Mouse (Mus musculus) urinary bladder, postnatal 14 days (tissue): Measurements from ENCODE around the gene Lyve1.

Experiments used
- DNase-seq: peaks from one replicate; pipeline ENCODE4 v3.0.0; 2021; ENCODE audit warnings: low spot score

Gene Lyve1

DNA sequence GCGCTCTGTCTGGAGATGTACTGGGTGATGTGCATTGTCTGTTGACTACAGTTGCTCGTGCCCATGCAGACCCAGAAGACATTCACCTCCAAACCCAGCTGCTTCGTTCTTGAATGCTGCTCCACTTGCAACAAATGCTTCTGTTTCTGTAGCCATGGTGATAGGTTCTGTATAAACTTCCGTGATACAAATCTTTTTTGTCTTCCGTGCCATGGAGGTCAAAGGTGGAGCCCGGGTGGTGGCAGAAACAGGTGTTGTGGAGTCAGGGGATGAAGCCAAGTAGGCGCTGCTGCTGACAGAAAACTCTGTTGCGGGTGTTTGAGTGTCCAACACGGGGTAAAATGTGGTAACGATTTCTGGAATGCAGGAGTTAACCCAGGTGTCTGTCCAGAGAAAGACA lies 9.4 kb downstream of the Lyve1 start:
- DNase-seq, result no peak

DNA sequence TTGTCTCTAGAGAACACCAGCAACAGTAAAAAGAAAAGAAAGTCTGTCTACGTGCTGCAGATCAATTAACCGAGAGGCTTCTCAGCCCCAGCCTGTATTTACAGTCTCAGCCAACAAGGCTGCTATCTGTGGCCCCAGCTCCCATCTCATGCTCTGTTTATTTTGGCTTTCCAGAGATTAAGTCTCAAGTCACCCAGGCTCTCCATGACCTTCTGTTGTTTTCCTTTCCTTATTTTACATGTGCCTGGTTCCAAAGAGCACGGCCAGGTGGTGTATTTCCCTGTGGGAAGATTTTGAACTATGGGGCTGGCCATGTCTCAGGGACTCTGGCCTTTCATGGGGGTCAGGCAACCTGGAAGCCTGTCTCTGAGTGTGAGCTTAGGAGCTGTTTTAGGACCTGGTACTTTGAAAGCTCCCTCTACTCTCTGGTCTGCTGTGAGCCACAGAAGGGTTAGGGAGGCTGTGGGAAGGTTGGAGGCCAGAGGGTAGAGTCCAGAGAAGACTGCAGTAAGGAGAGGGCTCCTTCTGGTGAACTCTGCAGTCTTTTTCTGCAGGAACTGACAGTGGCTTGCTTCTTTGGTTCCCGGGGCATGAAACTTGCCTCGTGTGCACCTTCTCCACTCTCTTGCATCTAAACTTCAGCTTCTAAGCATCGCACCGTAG lies 11.4 kb downstream of the Lyve1 start:
- no peak for DNase-seq

DNA sequence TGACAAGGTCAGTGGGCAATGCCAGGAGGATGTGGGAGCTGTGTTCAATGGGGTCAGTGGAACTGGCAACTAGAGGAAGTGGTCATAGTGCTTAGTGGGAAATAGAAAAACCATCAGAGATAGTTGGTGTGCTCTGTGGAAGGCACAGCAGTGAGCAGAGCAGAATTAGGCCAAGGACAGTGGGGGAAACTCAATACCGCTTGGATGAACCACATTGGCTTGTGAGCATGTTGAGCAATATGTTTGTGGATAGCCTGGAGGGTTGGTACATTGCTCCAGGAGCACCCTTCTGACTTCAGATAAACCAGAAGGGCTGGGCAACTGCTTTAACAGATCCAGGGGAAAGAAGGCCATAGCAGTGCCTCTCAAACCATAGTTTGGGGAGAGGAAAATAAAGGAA lies 14.7 kb downstream of the Lyve1 start:
- DNase-seq, result no peak

DNA sequence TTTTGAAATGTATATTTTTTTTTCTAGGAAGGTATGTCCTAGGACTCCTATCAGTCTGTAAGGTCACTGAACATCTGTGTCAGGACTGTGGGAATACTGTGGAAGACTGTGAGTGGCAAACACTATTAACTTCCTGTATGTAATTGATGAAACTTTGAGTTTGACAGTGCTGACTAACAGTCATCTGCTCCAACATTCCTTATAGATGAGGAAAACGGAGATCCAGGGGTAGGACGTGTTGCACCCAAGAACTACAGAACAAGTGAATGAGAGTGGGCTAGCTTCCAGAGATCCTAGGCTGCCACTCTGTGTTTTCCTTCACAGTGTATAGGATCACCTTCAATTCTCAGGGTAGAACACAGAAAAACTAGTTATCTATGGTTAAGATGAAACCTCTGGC lies 15.7 kb downstream of the Lyve1 start:
- no peak for DNase-seq

DNA sequence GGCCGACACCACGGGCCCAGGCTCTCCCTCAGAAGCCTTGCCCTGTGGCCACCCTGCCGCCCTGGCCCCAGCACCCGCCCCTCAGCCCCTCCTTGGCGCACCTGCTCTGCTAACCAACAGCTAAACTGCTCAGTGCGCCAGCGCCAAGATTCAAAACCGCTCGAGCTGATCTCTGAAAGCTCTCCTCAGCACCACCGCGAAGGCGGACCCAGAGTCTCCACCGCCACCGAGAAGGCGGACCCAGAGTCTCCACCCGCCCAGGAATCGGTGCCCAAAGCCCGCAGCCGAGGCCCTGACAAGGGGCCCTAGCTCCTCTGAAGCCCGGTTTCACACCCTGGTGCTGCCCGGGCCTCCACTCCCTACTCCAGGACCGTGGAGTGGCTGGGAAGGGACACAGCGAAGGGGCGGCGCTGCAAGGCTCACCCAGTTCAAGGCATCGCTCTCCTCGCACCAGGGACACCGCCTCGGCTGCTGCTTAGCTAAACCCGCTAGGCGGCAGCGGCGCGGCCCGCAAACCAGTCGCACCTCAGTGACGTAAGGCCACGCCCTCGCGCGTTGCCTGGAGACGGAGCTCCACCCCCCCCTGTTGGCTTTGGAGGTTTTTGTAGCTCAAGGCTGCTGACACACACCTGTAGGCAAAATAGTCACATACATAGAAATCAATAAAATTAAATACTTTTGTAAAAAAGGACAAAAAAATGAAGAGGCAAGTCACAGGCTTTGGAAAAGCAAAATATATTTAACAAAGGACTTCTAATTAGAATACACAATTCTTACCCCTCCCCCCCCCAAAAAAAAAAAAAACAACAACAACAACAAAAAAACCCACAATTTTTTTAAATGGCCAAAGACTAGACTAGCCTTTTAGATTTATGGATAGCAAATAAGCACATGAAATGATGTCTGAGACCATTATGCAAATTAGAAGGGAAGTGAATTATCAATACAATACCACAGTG lies 18.8 kb downstream of the Lyve1 start, which contains the start of gene Rnf141:
Gene Rnf141, minus strand, starts transcription at position 542 of the 959 bp plus-strand sequence.
- peak; percentile 93 for DNase-seq

DNA sequence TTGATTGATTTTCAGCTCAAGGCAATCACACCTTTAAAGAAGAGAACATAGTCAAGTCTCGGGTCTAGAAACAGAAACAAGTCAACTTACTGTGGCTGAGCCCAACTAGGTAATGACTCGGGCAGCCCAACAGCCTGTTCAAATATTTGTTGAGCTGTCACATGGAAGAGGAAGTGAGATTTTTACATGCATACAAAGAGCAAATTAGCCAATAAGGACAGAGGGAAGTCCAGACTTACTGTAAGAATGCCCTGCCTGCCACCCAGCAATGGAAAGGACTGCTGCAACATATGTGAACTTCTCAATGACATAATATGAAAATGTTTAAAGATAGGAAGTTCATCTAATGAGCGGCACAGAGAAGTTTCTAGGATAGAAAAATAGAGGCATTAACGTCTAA lies 22.7 kb downstream of the Lyve1 start:
- no peak for DNase-seq

DNA sequence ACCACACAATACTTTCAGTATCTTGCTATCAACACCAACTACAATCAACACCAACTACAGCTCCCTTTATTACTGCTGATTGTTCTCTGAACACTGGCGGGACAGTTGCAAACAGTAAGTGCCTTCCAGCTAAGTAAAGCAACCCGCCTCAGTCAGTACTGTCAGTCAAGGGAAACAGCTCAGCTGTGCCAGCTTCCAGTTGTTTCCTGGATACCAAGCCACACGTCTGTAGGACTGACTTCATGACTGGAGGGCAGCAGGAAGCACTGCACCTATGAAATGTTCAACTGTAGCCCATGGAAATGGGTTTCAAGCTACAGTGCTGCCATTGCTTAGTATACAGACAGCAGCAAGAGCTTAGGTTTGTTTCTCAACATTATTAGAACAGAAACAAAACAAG lies 28.5 kb downstream of the Lyve1 start:
- no peak for DNase-seq

DNA sequence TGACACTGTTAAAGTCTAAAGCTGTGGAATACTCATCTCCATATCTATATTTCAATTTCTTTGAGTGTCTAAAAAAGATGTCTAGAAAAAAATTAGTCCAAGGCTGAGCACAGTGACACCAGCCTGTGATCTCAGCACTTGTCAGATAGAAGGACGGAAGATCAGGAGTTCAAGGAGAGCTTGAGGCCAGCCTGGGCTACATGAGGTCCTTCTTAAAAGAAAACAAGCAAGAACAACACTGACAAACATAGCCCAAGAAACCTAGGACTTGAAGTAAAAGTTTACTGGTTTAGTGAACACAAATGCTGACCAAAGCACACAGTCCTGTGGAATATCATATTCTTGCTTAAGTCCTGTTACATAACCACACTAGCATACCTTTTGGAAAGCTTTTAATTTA lies 29.0 kb downstream of the Lyve1 start:
- DNase-seq, result no peak

DNA sequence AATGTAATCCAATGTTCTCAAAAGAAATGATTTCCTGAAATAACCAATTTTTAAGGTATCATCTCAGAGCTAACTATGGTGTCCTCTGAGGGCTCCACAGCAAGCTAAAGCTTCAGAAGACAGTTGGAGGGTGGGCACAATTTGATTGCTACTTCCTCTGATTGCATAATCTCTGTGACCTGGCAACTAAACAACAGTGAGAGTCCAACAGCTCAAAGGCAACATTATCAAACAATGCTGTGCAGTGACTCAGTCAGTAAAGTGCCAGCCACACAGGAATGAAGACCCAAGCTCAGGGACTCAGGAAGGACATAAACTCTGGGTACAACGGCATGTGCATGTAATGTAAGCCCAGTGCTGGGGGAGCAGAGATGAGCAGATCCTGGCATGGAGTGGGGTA lies 30.0 kb downstream of the Lyve1 start:
- no peak for DNase-seq

DNA sequence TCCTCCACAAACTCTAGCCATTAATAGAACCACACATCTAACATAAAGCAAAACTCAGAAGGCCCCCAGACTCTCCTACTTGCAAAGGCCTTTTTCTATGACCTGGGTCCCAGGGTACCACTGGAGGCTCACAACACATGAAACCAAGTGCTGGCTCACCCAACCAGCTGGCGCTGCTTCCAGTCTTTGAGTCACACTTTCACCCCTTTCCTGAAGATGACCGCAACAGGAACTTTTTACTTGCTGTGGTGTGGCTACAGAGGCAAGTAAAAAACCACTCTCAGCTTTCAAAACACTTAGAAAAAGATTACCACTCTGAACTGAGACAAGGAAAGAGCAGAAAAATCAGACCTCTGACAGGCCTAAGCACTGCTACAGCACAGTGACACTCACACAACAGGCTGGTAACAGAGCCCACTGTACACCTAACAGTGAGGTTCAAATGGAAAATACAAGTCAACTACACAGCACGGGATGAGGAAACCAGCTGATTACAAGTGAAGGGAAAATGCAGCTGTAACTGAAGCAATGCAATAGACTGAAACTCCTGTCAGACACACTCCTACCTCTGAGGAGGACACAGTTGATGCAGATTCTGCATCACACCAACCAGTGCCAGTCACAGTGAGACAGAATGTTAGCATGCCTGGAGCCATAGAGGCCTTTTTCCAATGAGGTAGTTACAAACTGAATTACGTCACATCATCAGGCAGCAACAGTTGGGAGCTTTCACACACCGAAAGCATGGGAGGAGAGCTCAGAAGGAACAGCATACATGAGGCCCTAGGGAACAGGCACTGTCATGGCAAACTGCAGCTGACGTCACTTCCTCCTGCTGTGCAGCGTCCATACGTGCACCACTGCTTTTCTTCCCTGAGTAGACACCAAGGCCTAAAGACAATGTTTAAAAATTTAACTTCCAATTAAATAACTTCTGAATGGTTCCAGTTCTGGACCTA lies 38.8 kb downstream of the Lyve1 start:
- no peak for DNase-seq

DNA sequence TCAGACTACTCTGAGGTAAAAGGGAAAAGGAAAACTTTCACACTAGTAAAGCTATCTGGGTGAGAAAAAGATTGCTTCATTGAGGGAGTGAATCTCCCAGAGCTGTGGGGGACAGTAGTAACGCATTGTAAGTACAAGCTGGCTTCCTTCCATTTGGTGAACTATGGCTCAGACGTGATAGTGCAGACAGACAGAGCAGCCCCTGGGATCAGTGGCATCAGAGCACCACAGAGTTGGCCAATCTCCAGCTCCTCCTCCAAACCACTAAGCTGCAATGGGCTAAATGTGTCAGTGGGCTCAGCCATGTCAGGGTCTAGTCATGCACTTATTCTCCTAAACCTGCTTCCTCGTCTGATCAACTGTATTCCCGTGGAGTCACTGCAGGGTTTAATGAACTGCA lies 39.4 kb downstream of the Lyve1 start:
- no peak for DNase-seq

DNA sequence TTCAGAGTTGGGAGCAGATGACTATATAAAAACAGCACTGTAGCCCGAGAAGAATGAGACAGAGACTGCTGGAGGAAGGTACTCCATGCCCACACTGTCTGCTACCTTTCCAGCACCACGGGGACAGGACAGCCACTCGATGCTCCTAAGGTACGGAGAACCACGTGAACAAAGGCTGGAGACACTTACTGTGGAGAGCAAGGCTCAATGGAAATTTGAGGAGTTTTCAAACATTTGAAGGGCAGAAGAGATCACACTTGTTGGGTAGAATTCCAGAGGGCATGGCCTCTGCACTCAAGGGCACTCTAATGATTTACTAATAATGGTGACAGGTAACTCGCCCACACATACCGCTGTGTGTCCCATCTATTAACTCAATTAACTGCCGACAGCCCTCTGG lies 40.0 kb downstream of the Lyve1 start:
- no peak for DNase-seq

DNA sequence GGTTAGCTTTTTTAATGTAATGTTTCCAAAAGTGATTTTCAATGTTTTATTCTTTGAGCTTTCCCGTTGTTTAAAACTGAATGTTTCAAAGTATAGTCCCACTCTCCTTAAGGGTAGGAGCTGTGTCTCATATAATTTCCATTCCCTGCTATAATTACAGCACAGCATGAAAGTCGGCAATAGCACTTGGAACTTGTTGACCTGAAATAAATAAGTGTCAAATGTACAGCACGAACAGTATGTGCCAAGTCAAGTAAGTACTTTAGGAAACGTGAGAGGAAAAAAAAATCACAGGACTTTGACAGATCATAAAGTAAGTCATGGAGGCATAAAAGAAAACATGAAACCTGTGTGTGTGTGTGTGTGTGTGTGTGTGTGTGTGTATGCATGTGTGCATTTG lies 41.0 kb downstream of the Lyve1 start:
- DNase-seq, result no peak

DNA sequence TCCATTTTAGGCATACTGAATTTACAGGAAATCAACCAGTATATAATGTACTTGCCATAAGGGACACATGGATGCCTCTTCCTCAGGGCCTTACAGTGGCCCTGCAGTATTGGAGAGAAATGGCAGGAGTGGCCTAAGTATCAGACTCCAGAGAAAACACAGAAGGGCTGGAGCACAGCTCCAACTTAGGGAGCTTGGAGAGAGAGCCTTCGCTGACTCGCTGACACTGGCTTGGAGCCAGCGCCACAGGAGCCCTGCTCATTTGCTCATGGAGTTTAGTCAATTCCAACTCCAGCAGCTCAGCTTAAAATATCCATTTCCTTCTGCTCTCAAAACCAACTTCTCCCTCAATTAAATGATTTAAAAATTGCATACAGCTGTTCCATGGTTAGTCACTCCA lies 41.4 kb downstream of the Lyve1 start:
- DNase-seq, result no peak

DNA sequence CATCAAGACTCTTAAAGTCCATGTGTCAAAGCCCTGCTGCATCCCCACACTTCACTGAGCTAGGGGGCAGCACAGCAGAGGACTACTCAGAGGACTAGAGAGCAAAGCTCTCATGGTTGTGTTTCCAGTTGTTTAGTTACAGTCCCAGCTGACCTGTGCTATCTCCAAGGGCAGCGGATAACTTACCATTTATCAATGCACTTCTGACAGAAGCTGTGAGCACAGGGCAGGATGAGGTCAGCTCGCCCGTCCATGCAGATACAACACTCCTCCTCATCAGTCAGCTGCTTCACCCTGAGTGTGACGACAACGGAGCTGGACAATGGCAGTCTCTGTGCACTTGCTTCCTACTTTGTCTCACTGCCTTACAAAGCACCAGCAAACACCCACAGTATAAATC lies 42.0 kb downstream of the Lyve1 start:
- DNase-seq, result no peak

DNA sequence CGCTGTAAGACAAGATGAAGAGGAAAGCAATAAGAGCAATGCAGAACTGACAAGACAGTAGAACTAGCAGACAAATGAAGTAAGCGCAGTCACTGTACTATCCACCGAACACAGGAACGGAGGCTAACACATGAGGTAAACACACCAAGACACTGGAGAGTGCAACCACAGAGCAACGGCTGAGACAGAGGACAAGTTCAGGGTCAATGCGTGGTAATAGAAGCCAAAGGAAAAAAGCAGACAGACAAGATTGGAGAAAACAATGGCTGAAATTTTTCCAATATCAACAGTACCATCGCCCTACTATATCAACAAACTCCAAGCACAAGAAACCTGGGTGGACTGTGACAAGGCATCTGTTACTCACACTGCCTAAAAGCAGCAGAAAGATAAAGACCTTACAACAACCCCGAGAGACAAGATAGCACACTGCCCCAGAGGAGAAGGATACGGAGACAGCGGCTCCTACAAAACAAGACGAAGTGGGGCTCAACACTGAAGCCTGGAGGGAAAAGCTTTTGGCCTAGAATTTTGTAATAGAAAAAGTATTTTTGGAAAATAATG lies 44.2 kb downstream of the Lyve1 start:
- no peak for DNase-seq

DNA sequence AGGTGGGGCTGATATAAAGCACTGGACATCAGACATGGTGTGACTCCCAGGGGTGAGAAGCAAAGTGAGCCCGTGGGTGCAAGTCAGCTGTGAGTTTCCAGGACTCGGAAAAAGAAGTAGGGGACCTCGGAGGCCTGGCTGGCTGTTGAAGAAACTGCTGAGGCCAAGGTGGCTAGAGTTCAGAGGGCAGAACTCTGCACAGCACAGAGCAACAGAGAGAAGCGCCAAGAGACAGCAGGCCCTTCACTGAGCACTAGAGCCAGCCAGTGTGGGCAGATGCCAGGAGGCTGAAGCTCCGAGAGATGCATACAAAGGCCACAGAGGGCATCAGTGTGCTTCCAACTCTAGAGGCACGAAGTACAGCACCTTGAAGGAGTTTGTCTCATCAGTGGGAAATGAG lies 44.8 kb downstream of the Lyve1 start:
- DNase-seq, result no peak

DNA sequence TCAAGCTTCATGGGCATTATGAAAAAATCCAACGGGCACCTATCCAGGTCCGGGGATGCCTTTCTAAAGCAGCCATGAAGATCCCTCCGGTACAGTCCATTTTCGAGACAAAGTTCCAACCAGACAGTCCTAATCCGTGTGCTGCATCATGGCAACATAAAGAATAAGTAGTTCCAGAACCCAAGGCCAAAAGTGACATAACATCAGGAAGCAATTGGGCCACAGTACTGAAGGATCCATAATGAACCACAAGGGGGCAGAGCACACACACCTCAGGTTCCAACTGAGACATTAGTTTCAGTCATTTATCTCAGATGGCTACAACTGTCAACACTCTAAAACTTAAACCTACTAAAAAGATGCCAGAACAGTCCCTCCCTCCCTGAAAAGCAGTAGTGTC lies 47.0 kb downstream of the Lyve1 start:
- peak; percentile 49 for DNase-seq

DNA sequence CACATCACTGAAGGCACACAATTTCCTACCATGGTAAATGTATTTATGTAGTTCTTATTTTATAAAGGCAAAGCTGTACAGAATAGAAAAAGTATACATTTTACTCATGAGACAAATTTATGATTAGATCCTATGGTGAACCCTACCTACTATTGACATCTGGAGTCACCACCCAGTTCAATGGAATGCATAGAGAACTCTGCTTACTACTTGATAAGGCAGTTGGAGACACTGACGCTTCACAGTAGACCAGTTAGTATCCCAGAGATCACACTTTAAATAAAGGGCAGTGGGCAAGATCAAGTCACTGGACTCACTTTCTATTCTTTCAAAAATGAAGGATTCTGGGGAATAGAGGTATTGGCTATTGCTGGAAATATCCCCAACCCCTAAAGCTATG lies 49.1 kb downstream of the Lyve1 start:
- DNase-seq, result no peak

DNA sequence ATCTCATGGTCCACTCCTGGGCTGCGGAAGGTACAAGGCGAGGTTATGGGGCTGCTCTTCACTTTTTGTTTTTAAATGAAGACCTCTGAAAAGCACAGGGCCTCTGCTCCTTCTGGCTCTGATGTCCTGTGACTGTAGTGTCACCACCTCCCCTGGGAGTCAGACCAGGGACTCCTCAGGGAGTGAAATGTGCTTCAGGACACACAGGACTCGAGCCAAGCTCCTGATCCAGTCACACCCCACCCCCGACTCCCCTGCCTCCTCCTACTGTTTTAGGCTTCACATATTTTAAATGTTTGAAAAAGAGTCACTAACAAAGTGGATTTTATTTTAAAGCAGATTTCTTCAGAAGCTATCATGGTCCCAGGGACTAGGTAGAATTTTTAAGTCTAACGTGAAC lies 51.5 kb downstream of the Lyve1 start:
- DNase-seq, result no peak

DNA sequence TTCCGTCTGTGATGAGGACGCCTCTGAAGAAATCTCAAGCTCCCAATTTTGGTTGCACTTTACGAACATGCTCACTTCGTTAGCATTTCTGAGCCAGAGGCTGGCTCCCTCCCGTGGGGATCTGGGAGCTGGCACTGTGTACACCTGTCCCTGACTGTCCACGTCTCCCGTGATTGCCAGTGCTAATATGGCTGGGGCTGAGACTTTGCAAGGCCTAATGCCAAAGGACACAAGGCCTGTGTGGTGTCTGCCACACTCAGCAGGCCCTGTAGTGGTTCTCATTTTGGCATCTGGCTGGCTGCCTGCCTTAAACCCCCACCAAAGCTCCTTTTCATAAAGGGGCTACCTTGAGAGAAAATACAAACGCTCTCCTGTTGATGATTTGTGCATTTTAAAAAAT lies 52.0 kb downstream of the Lyve1 start:
- DNase-seq, result no peak
